Mouse (Mus musculus): Measurements from ENCODE around the gene Lipc. TPM values are rescaled to one million over a fixed set of nuclear protein-coding genes. Genes with fewer than 3 reads are reported as not detected.
A peak's percentile ranks its signal among the peaks of the same experiment; 100 is the strongest.
"Not testable (repeated sequence)": the region's sequence is repeated elsewhere in the genome, so short reads cannot be mapped to it uniquely, and the experiment has no call there.

Gene Lipc
- polyA plus RNA-seq, 1 experiment from 2014 or later: 0.22 TPM

GRCm38 (mm10) chr9:70863299-70863698, 88.7 kb downstream of the Lipc start:
- H3K4me1 ChIP-seq (replicated peaks; ENCODE audit: control insufficient read depth, insufficient read depth, low read length): no peaks in the 10 kb centered on the region
- H3K36me3 ChIP-seq (ENCODE audit: control insufficient read depth, insufficient read depth): no peaks in the 10 kb centered on the region
- 54% methylated on average over 8 of the region's 8 CpGs for WGBS
- peak overlapping the region; percentile 18; the same call in 1 of the 2 replicates for H3K27ac ChIP-seq (ENCODE audit: low read length)
- no peak for ATAC-seq
- H3K9me3 ChIP-seq (ENCODE audit: control insufficient read depth, low read length): no peaks in the 10 kb centered on the region
- no peak overlapping the region for H3K9ac ChIP-seq (replicated peaks; ENCODE audit: low read depth, low read length)
- no peak overlapping the region for H3K4me3 ChIP-seq (replicated peaks; ENCODE audit: low read length)
- no peaks in the 10 kb centered on the region for H3K27me3 ChIP-seq (replicated peaks; ENCODE audit: control insufficient read depth, insufficient read depth, low read length)
- H3K4me2 ChIP-seq (ENCODE audit: low read length): no peak overlapping the region

- Histone ChIP-seq H3K27ac (ENCODE audit: low read length) (no peak overlapping the region), H3K4me2 (ENCODE audit: low read length) (no peak overlapping the region), H3K9me3 (ENCODE audit: control insufficient read depth, low read length) (no peaks in the 10 kb centered on the region), H3K27me3 (replicated peaks; ENCODE audit: control insufficient read depth, insufficient read depth, low read length) (no peaks in the 10 kb centered on the region), H3K9ac (replicated peaks; ENCODE audit: low read depth, low read length) (no peak overlapping the region), H3K4me3 (replicated peaks; ENCODE audit: low read length) (no peak overlapping the region), H3K4me1 (replicated peaks; ENCODE audit: control insufficient read depth, insufficient read depth, low read length) (no peaks in the 10 kb centered on the region; the same call in 1 of the 2 replicates), H3K36me3 (ENCODE audit: control insufficient read depth, insufficient read depth) (no peaks in the 10 kb centered on the region)
- WGBS: 70% methylated on average over 5 of the region's 5 CpGs
- ATAC-seq: no peak
These were observed 92.8 kb downstream of the Lipc start for GRCm38 (mm10) chr9:70859233-70859632.

GRCm38 (mm10) chr9:70855868-70856267, 96.2 kb downstream of the Lipc start:
- WGBS: 69% methylated on average over 6 of the region's 6 CpGs
- Histone ChIP-seq H3K9me3 (ENCODE audit: control insufficient read depth, low read length) (no peaks in the 10 kb centered on the region), H3K4me3 (replicated peaks; ENCODE audit: low read length) (no peak overlapping the region), H3K27ac (ENCODE audit: low read length) (no peak overlapping the region), H3K4me1 (replicated peaks; ENCODE audit: control insufficient read depth, insufficient read depth, low read length) (no peaks in the 10 kb centered on the region; the same call in 1 of the 2 replicates), H3K27me3 (replicated peaks; ENCODE audit: control insufficient read depth, insufficient read depth, low read length) (no peaks in the 10 kb centered on the region), H3K36me3 (ENCODE audit: control insufficient read depth, insufficient read depth) (no peaks in the 10 kb centered on the region), H3K4me2 (ENCODE audit: low read length) (no peak overlapping the region), H3K9ac (replicated peaks; ENCODE audit: low read depth, low read length) (no peak overlapping the region)
- no peak for ATAC-seq

- 84% methylated on average over 6 of the region's 6 CpGs for WGBS
- H3K4me3 ChIP-seq (replicated peaks; ENCODE audit: low read length): no peak overlapping the region
- H3K27me3 ChIP-seq (replicated peaks; ENCODE audit: control insufficient read depth, insufficient read depth, low read length): no peaks in the 10 kb centered on the region
- no peaks in the 10 kb centered on the region for H3K9me3 ChIP-seq (ENCODE audit: control insufficient read depth, low read length)
- no peak overlapping the region for H3K9ac ChIP-seq (replicated peaks; ENCODE audit: low read depth, low read length)
- no peak overlapping the region for H3K4me2 ChIP-seq (ENCODE audit: low read length)
- no peak for ATAC-seq
- H3K4me1 ChIP-seq (replicated peaks; ENCODE audit: control insufficient read depth, insufficient read depth, low read length): no peaks in the 10 kb centered on the region; the same call in 1 of the 2 replicates
- no peaks in the 10 kb centered on the region for H3K36me3 ChIP-seq (ENCODE audit: control insufficient read depth, insufficient read depth)
- no peak overlapping the region for H3K27ac ChIP-seq (ENCODE audit: low read length)
These were observed 97.1 kb downstream of the Lipc start for GRCm38 (mm10) chr9:70854950-70855349.

GRCm38 (mm10) chr9:70853081-70853480, 98.9 kb downstream of the Lipc start:
- not testable (repeated sequence) for H3K27ac ChIP-seq (ENCODE audit: low read length); H3K36me3 ChIP-seq (ENCODE audit: control insufficient read depth, insufficient read depth); H3K27me3 ChIP-seq (replicated peaks; ENCODE audit: control insufficient read depth, insufficient read depth, low read length); H3K9ac ChIP-seq (replicated peaks; ENCODE audit: low read depth, low read length); ATAC-seq; H3K9me3 ChIP-seq (ENCODE audit: control insufficient read depth, low read length); H3K4me3 ChIP-seq (replicated peaks; ENCODE audit: low read length); H3K4me1 ChIP-seq (replicated peaks; ENCODE audit: control insufficient read depth, insufficient read depth, low read length); H3K4me2 ChIP-seq (ENCODE audit: low read length)
- 93% methylated on average over 15 of the region's 15 CpGs for WGBS

GRCm38 (mm10) chr9:70851533-70851932, 100.5 kb downstream of the Lipc start:
- no peak for ATAC-seq

GRCm38 (mm10) chr9:70848135-70848770, 103.8 kb downstream of the Lipc start:
- Histone ChIP-seq H3K36me3 (ENCODE audit: control insufficient read depth, insufficient read depth) (no peaks in the 10 kb centered on the region), H3K4me2 (ENCODE audit: low read length) (no peak overlapping the region), H3K27me3 (replicated peaks; ENCODE audit: control insufficient read depth, insufficient read depth, low read length) (no peaks in the 10 kb centered on the region), H3K9ac (replicated peaks; ENCODE audit: low read depth, low read length) (no peak overlapping the region), H3K4me3 (replicated peaks; ENCODE audit: low read length) (no peak overlapping the region), H3K27ac (ENCODE audit: low read length) (no peak overlapping the region), H3K4me1 (replicated peaks; ENCODE audit: control insufficient read depth, insufficient read depth, low read length) (peaks cover 14% of the 10 kb centered on the region), H3K9me3 (ENCODE audit: control insufficient read depth, low read length) (no peaks in the 10 kb centered on the region)
- ATAC-seq: peak; percentile 72
- WGBS: 42% methylated on average over 10 of the region's 10 CpGs

More at GRCm38 (mm10) chr9:70851533-70851932, 100.5 kb downstream of the Lipc start:
- 67% methylated on average over 3 of the region's 3 CpGs for WGBS
- peaks cover 14% of the 10 kb centered on the region for H3K4me1 ChIP-seq (replicated peaks; ENCODE audit: control insufficient read depth, insufficient read depth, low read length)
- H3K27me3 ChIP-seq (replicated peaks; ENCODE audit: control insufficient read depth, insufficient read depth, low read length): no peaks in the 10 kb centered on the region
- H3K36me3 ChIP-seq (ENCODE audit: control insufficient read depth, insufficient read depth): no peaks in the 10 kb centered on the region
- H3K9ac ChIP-seq (replicated peaks; ENCODE audit: low read depth, low read length): no peak overlapping the region
- H3K4me2 ChIP-seq (ENCODE audit: low read length): no peak overlapping the region
- no peak overlapping the region for H3K27ac ChIP-seq (ENCODE audit: low read length)
- H3K9me3 ChIP-seq (ENCODE audit: control insufficient read depth, low read length): no peaks in the 10 kb centered on the region
- no peak overlapping the region for H3K4me3 ChIP-seq (replicated peaks; ENCODE audit: low read length)

- 20% methylated on average over 8 of the region's 8 CpGs for WGBS
- no peaks in the 10 kb centered on the region for H3K9me3 ChIP-seq (ENCODE audit: control insufficient read depth, low read length)
- H3K4me1 ChIP-seq (replicated peaks; ENCODE audit: control insufficient read depth, insufficient read depth, low read length): peaks cover 14% of the 10 kb centered on the region
- ATAC-seq: peak; percentile 71
- H3K36me3 ChIP-seq (ENCODE audit: control insufficient read depth, insufficient read depth): no peaks in the 10 kb centered on the region
- H3K4me2 ChIP-seq (ENCODE audit: low read length): peak overlapping the region; percentile 18; the same call in 1 of the 2 replicates
- H3K27me3 ChIP-seq (replicated peaks; ENCODE audit: control insufficient read depth, insufficient read depth, low read length): no peaks in the 10 kb centered on the region
- no peak overlapping the region for H3K4me3 ChIP-seq (replicated peaks; ENCODE audit: low read length)
- H3K9ac ChIP-seq (replicated peaks; ENCODE audit: low read depth, low read length): no peak overlapping the region
- H3K27ac ChIP-seq (ENCODE audit: low read length): no peak overlapping the region
These were observed 104.4 kb downstream of the Lipc start for GRCm38 (mm10) chr9:70847627-70848051.

- 88% methylated on average over 4 of the region's 4 CpGs for WGBS
- no peak overlapping the region for H3K4me2 ChIP-seq (ENCODE audit: low read length)
- H3K27ac ChIP-seq (ENCODE audit: low read length): no peak overlapping the region
- H3K4me1 ChIP-seq (replicated peaks; ENCODE audit: control insufficient read depth, insufficient read depth, low read length): peaks cover 8% of the 10 kb centered on the region; the same call in 1 of the 2 replicates
- no peaks in the 10 kb centered on the region for H3K36me3 ChIP-seq (ENCODE audit: control insufficient read depth, insufficient read depth)
- H3K9ac ChIP-seq (replicated peaks; ENCODE audit: low read depth, low read length): no peak overlapping the region
- H3K27me3 ChIP-seq (replicated peaks; ENCODE audit: control insufficient read depth, insufficient read depth, low read length): no peaks in the 10 kb centered on the region
- no peak overlapping the region for H3K4me3 ChIP-seq (replicated peaks; ENCODE audit: low read length)
- no peak for ATAC-seq
- no peaks in the 10 kb centered on the region for H3K9me3 ChIP-seq (ENCODE audit: control insufficient read depth, low read length)
These were observed 108.8 kb downstream of the Lipc start for GRCm38 (mm10) chr9:70843270-70843669.

All from forebrain, embryonic 16.5 days (tissue).